Mouse (Mus musculus): ENCODE data around the gene Rap1gap.

Rap1gap gene

DNA sequence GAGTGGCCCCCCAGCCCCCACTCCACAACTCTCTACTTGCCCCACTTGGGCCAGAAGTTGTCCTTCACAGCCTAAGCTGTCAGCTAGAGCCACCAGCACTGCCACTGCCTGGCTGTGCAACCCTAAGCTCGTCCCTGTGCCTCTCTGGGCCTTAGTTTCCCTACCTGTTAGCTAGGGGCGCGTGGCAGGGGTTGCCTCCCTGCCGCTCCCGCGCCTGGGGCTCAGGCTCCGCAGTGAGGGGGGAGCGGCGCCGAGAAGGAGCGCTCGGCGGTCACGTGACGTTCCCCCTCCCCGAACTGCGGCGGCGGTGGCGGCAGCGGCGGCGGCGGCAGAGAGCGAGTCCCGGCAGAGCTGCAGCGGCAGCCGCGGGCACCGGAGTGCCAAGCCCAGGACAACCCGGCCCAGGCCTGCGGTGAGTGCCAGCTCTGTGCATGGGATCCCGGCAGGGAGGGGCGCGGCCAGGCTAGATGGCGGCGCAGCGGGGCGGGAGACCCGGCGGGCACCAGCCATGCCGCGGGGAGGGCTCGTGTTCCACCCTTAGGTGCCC is at the start of gene Rap1gap:
Gene Rap1gap (plus strand): TSS at position 294 of the 547 bp plus-strand sequence.
- in situ Hi-C loops (cut with MboI), result no loop called here

DNA sequence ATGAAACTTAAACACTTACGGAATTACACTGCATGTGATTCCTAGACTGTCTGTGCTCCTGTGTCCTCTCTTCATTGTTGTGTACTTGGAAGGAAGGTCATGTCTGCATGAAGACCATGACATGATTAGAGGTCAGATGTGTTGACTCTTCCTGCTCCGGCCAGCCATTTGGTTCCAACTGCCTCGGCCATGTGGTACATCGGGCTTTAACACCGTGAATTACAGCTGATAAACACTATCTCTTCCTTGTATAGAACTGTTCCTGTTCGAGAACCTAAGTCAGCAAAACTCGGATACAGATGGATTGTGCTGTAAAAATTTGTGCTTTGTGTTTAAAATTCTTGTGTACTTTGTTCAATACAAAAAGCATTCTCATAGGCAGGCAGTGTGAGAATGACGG is 41.7 kb upstream of the Rap1gap start:
- in situ Hi-C loops (cut with MboI), result no loop called here

DNA sequence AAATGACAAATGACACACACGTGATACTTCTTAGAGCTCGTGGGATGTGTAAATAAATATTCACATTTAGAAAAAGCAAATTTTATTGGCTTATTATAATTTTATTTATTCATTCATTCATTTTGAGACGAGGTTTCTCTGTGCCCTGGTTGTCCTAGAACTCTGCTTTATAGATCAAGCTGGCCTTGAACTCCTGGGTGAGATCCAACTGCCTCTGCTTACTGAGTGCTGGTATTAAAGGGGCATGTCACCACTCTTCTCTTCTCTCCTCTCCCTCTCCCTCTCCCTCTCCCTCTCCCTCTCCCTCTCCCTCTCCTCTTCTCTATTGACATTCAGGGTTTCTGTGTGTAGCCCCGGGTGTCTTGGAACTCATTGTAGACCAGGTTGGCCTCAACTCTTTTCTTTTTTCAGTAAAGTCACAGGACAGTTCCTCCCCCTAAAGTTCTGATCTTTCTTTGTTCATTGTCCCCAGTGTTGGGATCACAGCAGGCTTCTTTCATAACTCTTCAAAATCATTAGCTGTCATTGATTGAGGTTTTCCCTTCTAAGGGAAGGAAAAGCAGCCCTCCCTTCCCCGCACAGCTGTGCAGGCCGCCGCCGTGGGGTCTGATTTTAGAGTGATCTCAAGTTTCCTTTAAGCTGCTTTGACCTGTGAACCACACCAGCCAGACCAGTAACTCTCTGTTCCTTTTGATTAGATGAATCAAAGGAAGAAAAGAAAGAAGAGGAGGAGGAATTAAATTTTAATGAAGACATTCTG is 36.9 kb upstream of the Rap1gap start:
- in situ Hi-C loops (cut with MboI), result no loop called here

DNA sequence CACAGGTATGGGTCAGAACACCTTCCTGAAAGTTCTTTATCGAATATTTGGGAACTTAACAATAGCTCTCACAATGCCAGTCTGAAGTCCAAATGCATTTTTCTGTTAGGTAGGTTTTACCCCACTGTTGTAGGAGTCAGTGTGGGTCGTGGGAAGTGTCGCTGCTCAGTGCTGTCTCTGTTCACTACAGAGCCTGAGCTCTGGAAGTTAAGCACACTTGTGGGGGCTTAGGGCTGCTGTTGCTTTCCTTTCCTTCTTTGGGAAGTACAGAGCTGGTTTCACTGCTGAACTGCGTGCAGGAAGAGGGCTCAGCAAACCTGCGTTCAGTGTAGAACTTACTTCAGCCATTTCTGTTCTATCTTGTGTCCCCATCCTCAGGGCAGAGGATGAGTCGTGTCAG is 36.1 kb upstream of the Rap1gap start:
- in situ Hi-C loops (cut with MboI), result no loop called here

DNA sequence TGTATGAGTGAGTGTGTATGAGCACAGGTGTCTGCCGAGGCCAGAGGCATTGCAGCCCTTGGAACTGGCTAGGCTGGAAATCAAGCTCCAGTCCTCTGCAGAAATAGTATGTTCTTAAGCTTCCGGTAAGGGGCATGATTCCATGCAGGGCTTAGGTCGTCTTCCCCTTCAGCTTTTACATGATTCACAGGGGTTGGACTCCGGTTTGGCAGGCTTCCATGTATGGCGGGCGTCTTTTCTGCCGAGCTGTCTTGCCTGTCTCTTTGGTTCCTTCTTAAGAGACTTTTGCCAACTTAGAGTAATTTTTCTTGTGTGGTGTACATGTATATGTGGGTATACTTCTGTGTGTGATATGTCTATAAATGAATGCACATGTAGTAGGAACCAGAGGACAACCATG is 35.2 kb upstream of the Rap1gap start:
- in situ Hi-C loops (cut with MboI), result no loop called here

DNA sequence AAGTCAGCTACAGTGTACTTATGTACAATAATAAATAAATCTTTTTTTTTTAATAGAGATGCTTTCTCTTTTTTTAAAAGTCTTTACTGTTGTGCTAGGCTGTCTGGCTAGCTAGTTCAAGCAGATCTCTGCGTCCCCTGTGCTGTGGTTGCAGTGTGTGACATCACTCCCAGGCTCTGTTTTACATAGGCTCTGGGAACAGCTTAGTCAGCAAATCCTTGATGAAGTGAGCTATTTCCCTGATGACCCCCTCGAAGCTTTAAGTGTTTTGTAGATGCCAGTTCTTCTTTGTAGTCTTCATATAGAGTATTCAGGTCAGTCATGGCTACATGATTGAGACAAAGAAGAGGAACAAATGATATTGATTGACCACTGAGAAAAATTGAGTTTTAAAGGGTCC is 34.4 kb upstream of the Rap1gap start:
- in situ Hi-C loops (cut with MboI), result no loop called here

DNA sequence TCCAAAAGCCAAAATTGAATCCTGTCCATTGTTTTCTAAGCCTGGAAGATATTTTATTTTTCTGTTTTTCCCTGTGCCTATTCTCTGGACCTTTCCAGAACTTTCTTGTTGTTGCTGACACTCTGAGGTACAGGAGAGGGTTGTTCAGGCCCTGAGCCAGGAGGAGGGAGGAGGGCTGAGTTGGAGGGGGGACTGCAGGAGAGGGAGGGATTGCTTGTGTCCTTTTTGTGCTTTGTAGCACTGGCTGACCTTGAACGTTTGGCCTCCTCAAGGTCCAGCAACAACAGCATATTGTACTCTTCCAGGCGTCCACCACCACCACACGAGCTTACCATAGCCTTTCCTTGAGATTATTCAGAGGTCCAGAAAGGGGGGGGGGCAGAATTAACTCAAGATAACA is 32.9 kb upstream of the Rap1gap start:
- in situ Hi-C loops (cut with MboI), result no loop called here

DNA sequence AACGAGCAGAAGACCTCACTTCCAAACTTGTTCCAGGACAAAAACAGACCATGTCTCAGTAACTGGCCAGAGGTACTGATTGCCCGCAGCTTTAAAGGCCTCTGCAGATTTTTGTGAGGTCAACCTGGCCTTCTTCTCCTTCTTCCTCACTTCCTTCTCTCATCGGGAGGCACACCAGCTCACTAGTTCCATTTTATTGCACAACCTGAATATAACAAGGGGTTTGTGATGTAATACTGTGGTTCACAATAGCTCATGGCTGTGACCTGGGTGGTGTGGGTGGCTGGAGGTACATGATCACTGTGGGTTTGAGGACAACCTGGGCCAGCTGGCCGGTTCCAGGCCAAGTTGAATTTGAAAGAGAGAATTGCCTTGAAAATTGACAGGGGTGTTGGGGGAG is 31.1 kb upstream of the Rap1gap start:
- in situ Hi-C loops (cut with MboI), result no loop called here

DNA sequence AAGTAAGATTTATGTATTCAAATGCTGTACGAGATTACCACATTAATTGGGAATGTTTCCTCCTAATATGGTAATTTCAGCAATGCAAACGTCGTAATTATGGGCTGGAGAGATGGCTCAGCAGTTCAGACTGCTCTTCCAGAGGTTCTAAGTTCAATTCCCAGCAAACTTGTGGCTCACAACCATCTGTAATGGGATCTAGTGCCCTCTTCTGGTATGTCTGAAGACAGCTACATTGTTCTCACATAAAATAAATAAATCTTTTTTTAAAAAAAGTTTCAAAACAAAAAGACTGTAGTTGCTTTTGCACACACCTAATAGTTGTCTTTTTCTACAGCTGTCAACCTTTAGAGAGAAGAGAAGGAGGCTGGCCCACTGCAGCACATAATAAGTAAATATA is 27.9 kb upstream of the Rap1gap start:
- in situ Hi-C loops (cut with MboI), result no loop called here

DNA sequence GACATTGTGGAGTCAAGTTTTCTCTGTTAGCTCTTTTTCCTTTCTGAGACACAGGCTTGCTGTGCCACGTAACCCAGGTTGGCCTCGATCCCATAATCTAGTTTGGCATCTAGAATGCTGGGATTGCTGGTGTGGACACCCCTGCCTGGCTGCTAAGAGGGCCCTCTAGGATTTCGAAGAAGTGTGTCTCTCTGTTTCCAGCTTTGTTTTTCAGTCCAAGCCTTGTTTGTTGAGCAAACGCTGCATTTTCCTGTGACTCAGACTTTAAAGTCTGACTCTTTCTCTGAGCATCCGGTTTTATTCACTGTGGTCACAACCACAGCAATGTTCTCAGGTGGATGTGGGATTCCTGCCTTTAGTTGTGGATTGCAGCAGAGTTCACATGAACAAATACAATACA is 23.0 kb upstream of the Rap1gap start:
- in situ Hi-C loops (cut with MboI), result no loop called here

DNA sequence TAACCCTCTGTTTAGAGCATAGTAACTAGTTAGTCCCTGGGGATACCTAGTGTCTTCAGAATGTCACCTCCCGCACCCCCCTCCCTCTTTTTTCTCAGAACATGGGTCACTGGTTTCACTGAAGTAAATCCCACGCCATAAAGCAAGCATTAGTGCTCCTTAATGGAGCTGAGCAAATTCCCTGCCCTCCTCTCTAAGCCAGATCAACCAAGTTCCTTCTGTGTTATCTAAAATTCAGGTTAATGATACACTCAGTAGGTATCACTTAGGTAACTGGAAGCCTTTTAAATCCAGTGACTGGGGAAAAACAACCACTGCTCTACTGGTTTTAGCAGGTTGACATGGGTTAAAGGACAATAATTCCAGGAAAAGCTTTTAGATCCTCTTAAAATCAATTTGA is 22.4 kb upstream of the Rap1gap start:
- in situ Hi-C loops (cut with MboI), result no loop called here

DNA sequence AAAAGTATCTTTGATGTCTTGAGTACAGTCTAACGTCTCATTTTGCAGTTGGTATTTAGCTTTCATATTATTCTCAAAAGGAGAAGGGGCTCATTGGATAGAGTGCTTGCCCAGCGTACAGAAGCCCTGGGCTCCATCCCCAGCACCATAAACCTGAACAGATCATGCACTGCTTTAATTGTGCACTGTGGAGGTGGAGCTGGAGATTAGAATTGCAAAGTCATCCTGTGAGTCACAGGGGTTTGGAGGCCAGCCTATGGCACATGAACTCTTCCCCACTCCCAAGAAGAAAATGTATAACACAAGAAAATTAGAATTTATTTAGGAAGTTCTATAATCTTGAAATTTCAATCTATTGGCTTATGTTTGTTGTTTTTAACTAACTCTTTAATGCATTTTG is 21.1 kb upstream of the Rap1gap start:
- in situ Hi-C loops (cut with MboI), result no loop called here

DNA sequence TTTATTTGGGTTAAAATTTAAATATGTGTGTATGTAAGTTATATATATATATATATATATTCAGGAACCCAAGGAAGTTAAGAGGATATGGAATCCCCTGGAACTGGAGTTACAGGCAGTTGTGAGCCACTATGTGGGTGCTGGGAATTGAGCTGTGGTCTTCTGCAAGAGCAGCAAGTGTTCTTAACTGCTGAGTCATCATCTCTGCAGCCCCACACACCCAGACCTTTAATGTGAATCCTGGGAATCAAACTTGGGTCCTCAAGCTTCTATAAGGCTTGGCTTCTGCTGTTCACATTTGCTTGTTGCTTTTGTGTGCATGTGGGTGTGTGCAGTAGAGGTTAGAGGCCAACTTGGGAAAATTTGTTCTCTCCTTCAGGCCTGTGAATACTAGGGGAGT is 18.3 kb upstream of the Rap1gap start:
- in situ Hi-C loops (cut with MboI), result no loop called here

DNA sequence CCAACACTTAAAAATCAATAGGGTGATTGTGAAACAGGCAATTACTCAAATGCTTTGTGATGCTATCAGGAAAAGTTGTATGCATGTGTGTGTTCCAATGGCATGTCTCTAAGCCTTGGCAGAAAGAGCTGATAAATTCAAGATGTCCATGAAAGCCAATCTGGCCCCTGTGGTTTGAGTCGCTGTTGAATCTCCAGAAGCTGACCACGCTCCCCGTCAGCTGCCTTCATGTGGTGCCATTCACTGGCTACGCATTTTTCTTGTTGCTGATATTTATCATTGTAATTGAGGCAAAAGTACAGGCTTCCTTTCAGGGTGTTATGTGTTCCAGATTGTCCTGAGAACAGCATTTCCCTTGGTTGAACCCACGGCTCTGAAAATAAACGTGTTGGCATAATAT is 16.9 kb upstream of the Rap1gap start:
- in situ Hi-C loops (cut with MboI), result no loop called here

DNA sequence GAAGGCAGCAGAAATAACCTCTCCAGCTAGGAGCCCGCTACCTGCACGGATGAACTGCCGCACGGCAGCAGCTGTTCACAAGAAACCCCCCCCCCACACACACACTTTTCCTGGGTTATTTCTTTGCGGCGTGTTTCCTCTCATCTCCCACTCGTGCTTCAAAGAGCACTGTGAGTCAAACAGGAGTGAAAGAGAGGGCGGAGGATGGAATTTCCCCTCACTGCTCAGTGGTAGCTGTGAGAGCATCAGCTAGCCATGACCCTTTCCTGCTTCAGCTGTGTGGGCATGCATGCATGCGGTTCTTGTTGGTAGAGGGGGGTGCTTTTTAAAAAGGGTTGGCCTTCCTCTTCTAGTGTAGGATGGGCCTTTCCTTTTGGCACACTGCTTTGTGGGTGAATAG is 16.3 kb upstream of the Rap1gap start:
- in situ Hi-C loops (cut with MboI), result no loop called here

DNA sequence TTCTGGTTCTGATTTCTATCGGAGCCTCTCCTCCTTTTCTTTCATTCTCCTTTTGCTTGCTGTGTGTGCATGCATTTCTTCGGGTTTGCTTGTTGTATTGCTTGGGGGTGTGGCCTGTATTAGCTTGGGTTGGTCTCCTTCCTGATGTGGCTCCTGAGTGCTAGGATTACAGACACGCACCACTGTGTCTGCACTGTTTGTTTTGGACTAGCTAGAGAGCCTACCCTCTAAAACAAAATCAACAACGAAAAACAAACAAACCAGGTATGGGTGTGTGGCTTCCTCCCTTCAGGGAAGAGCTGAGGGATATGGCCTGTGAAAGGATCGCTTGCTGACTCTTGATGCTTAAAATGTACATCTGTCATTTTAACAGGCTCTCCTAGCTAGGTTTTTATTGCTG is 13.6 kb upstream of the Rap1gap start:
- in situ Hi-C loops (cut with MboI), result no loop called here

DNA sequence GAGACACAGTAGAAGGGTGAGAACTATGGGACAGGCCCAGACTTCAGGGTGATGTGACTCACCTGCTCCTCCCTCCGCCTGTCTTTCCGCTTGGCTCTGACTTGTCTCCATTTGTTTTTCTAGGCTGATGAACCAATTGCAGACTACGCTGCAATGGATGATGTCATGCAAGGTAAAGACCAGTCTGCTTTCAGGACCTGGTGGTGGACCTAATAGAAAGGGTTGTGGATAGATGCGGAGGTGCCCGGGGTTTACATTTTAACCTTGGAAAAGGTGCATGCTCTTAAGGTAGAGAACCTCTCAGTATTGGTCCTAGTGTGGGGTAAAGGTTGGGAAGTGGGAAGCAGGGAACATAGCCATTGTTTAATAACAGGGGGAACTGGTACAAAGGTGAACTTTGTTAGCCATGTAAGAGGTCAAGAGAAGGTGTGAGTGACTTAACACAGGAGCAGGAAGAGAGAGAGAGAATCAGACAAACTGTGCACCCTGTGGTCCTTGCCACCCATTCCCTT is 11.6 kb upstream of the Rap1gap start:
- in situ Hi-C loops (cut with MboI), result no loop called here

DNA sequence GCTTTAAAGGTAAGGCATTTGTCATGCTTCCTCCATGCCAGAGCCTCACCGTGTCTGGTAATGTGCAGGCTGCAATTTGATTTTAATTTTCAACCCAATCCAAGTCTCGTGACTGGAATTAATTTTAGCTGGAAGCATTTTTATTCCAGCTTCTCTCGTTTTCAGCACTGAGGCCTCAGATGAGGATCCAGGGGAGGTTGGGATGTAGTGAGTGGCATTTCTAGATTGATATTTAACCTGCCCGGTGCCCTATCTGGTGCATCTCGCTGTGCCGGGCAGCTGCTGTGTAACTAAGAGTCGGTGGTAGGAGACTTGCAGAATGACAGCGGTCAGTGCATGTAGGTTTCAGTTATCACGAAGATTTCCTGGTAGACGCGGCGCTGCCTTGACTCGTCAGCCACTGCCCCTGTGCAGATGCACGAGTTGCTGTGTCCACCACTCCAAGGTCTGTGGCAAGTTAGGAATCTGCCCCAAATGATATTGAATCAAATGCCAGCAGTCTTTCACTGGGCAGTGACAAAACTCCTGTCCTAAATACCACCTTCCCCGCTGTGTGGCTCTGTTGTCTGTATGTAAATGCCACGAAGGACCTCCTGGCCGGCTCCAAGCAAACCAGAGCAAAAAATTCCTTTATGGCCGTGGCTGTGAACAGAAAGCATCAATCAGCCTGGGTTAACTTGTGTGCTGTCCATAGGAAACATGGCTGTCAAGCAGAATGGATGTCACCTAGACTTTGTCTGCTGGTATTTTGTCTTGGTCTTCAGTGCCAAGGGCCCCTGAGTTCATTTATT is 9.1 kb upstream of the Rap1gap start:
- in situ Hi-C loops (cut with MboI), result no loop called here

DNA sequence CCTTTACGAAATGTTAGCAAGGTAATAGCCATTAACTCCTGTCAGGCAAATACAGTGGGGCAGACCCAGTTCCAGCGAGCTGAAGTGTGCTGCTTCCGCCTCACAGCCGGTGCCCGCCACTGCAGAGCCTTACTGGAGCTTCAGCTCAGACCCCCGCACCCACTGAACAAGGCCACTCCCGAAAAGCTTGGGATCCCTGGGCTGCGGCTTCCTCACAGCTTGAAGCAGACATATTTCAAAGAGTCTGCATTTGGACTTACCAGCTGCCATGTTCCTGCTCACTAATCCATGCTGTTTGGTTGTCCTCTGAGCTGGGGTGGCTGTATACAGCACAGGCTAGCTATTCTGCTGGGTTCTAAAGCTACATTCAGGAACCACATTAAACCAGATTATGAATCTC is 6.9 kb upstream of the Rap1gap start:
- in situ Hi-C loops (cut with MboI), result no loop called here

DNA sequence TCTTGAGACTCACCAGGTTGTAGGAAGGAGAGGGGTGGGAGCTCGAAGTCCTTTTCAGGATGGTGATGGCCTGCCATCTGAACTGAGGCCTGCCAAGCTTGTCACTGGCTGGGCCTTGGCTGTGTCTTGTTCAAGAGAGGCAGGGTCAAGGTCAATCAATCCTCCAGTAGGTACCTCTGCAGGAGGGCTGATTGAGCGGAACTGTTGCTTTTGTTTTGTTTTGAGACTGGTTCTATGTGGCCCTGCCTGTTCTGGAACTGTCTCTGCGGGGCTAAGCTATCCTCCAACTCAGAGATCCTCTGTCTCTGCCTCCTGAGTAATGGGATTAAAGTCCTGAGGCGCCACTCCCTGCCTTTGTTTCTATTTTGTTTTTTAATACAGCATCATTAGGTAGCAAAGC is 5.0 kb upstream of the Rap1gap start:
- in situ Hi-C loops (cut with MboI), result no loop called here

DNA sequence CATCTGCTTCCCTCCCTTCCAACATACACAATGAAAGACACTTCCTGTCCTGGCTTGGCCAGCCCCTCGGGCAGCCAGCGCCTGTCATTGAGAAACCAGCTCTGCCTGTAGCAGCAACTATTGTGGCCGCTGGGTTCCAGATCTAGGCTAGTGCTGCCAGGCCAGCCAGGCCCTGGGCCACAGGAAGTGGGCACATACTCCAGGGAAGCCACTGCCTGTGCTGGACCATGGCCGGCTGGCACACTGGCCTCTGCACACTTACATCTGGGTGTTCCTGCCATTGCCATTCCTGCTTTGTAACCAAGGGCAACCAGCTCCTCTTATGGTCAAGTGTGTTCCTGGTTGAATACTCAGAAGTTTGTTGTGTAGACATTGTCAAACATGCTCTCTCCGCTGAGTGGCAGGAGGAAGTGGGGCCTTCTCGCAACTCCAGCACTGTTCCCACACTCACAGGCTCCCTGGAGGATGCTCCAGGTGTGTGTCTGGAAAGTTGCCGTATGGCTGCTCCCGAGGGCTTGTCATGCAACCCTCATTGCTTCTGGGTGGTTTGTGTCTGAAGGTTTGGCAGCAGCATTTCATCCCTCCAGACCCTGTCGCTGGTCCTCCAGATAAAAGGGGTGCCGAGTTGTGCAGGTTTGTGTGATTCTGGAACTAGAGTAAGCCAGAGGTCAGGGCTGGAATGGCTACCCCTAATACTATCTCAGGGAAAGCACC is 4.0 kb upstream of the Rap1gap start:
- in situ Hi-C loops (cut with MboI), result no loop called here

DNA sequence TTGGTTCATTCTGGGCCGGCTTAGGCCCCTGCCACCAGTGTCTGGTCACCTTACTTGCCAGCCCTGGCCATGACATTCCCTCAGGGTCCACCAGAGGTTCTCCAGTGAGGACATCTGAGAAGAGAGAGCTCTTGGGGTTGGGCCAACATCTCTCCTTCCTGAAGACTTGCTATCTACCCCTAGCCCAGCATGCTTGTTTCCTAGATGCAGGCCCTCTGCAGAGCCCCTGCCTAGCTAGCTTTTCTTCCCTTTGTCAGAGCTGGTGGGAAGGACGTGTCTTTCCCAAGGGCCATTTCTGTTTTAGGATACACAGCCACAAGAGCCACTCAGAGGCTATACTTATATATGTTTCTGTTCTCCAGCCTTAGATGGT is 3.5 kb upstream of the Rap1gap start:
- in situ Hi-C loops (cut with MboI), result no loop called here
